Mouse (Mus musculus): ENCODE results near the gene Gm8369.

DNA sequence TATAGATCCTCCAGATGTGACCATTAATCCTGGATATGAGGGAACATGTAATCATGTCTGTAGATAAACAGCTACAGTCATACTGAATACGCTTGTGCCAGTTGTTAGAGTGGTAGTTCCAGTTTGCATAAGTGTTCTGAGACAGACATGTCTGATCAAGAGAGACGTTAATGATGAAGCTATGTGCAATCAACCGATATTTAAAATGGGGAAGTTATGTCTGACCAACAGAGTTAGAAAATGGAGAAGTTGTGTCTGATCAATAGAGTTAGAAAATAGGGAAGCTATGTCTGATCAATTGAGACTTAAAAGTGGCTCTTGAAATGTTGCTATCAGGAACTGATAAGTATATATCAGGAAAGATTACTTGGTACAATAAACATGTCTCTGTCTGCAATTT, 472 bp upstream of the Gm8369 start:
- no peak for TF ChIP-seq CTCF (IDR thresholded peaks at IDR 0.05 in 2 of 3, conservative IDR thresholded peaks at IDR 0.05 in 1 of 3; ENCODE audit: control insufficient read depth in 1 of 3, insufficient read depth in 1 of 3, low read depth in 2 of 3, low read length in 3 of 3, poor library complexity in 1 of 3, severe bottlenecking in 1 of 3)
- TF ChIP-seq GABPA (IDR thresholded peaks at IDR 0.05; ENCODE audit: low read depth, low read length), result no peak
- TF ChIP-seq ZC3H11A (IDR thresholded peaks at IDR 0.05; ENCODE audit: low read depth, low read length), result no peak
- TF ChIP-seq RAD21 (IDR thresholded peaks at IDR 0.05; ENCODE audit: low read depth, low read length), result no peak
- no peak for TF ChIP-seq POLR2A (IDR thresholded peaks at IDR 0.05; ENCODE audit: control insufficient read depth in 1 of 2, insufficient read depth in 1 of 2, low read depth in 1 of 2, low read length in 2 of 2, poor library complexity in 1 of 2)
